Mouse (Mus musculus): Measurements from ENCODE around the gene Tnfrsf25. TPM values are rescaled to one million over a fixed set of nuclear protein-coding genes. Genes with fewer than 3 reads are reported as not detected.

The Tnfrsf25 gene
- polyA plus RNA-seq, 1 experiment from 2014 or later = 1.5 TPM

- 24% methylated on average over 8 of the region's 8 CpGs for WGBS
- peak; percentile 48 for ATAC-seq
- H3K27me3 ChIP-seq (replicated peaks; ENCODE audit: control insufficient read depth, insufficient read depth, low read length) = no peaks in the 10 kb centered on the region
- peaks cover 28% of the 10 kb centered on the region for H3K4me1 ChIP-seq (replicated peaks; ENCODE audit: control insufficient read depth, insufficient read depth, low read length)
- H3K9me3 ChIP-seq (ENCODE audit: control insufficient read depth, low read length) = no peaks in the 10 kb centered on the region
- H3K27ac ChIP-seq (ENCODE audit: low read length) = no peak overlapping the region
- no peaks in the 10 kb centered on the region for H3K36me3 ChIP-seq (ENCODE audit: control insufficient read depth, insufficient read depth)
- H3K4me3 ChIP-seq (replicated peaks; ENCODE audit: low read length) = no peak overlapping the region
- no peak overlapping the region for H3K9ac ChIP-seq (replicated peaks; ENCODE audit: low read depth, low read length)
- H3K4me2 ChIP-seq (ENCODE audit: low read length) = no peak overlapping the region
Observed at GRCm38 (mm10) chr4:152088556-152089120, 27.1 kb upstream of the Tnfrsf25 start.

GRCm38 (mm10) chr4:152090191-152090590, 25.5 kb upstream of the Tnfrsf25 start:
- Histone ChIP-seq H3K9ac (replicated peaks; ENCODE audit: low read depth, low read length) (no peak overlapping the region), H3K9me3 (ENCODE audit: control insufficient read depth, low read length) (no peaks in the 10 kb centered on the region), H3K27ac (ENCODE audit: low read length) (no peak overlapping the region), H3K36me3 (ENCODE audit: control insufficient read depth, insufficient read depth) (no peaks in the 10 kb centered on the region), H3K4me2 (ENCODE audit: low read length) (no peak overlapping the region), H3K4me1 (replicated peaks; ENCODE audit: control insufficient read depth, insufficient read depth, low read length) (peaks cover 28% of the 10 kb centered on the region), H3K27me3 (replicated peaks; ENCODE audit: control insufficient read depth, insufficient read depth, low read length) (no peaks in the 10 kb centered on the region), H3K4me3 (replicated peaks; ENCODE audit: low read length) (no peak overlapping the region)
- 76% methylated on average over 9 of the region's 9 CpGs for WGBS
- no peak for ATAC-seq

DNA sequence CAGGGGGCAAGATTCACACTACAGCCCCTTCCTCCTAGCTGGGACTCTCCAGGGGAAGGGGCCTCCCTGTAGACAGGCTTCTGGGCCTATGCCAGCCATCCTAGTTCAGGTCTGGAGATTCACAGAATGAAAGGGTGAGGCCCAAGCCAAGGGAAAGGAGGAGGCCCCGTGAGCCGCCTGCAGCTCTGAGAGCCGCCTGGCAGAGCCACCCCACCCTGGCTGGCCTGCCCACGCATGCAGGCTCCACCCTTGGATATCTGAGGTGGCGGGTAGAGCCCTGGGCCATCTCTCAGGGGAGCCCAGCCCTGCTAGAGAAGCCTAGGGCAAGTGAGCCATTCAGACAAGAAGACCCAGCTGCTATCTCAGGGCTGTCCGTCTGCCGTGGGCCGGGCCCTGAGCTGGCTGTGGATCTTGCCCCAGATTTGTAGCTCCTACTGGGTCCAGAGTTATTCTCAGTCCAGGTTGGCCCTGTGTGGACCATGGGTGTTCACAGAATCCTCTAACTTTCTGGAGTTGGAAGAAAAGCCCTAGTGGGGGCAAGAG, 22.9 kb upstream of the Tnfrsf25 start:
- ATAC-seq = no peak
- WGBS = 60% methylated on average over 8 of the region's 8 CpGs
- Histone ChIP-seq H3K27ac (ENCODE audit: low read length) (no peak overlapping the region), H3K4me3 (replicated peaks; ENCODE audit: low read length) (no peak overlapping the region), H3K9ac (replicated peaks; ENCODE audit: low read depth, low read length) (0 out of 2 replicates have a peak overlapping the region, but pooled peaks have one; percentile 9), H3K4me1 (replicated peaks; ENCODE audit: control insufficient read depth, insufficient read depth, low read length) (peaks cover 14% of the 10 kb centered on the region), H3K4me2 (ENCODE audit: low read length) (no peak overlapping the region), H3K9me3 (ENCODE audit: control insufficient read depth, low read length) (no peaks in the 10 kb centered on the region), H3K36me3 (ENCODE audit: control insufficient read depth, insufficient read depth) (no peaks in the 10 kb centered on the region), H3K27me3 (replicated peaks; ENCODE audit: control insufficient read depth, insufficient read depth, low read length) (no peaks in the 10 kb centered on the region)

GRCm38 (mm10) chr4:152094233-152094632, 21.5 kb upstream of the Tnfrsf25 start:
- H3K4me3 ChIP-seq (replicated peaks; ENCODE audit: low read length) = no peak overlapping the region
- H3K27ac ChIP-seq (ENCODE audit: low read length) = no peak overlapping the region
- H3K9me3 ChIP-seq (ENCODE audit: control insufficient read depth, low read length) = no peaks in the 10 kb centered on the region
- ATAC-seq = no peak
- peaks cover 3% of the 10 kb centered on the region; the same call in 1 of the 2 replicates for H3K4me1 ChIP-seq (replicated peaks; ENCODE audit: control insufficient read depth, insufficient read depth, low read length)
- H3K4me2 ChIP-seq (ENCODE audit: low read length) = no peak overlapping the region
- no peak overlapping the region for H3K9ac ChIP-seq (replicated peaks; ENCODE audit: low read depth, low read length)
- no peaks in the 10 kb centered on the region for H3K27me3 ChIP-seq (replicated peaks; ENCODE audit: control insufficient read depth, insufficient read depth, low read length)
- H3K36me3 ChIP-seq (ENCODE audit: control insufficient read depth, insufficient read depth) = no peaks in the 10 kb centered on the region
- WGBS = 90% methylated on average over 12 of the region's 12 CpGs

GRCm38 (mm10) chr4:152095937-152096910, 19.5 kb upstream of the Tnfrsf25 start:
- 0 out of 2 replicates have a peak overlapping the region, but pooled peaks have one; percentile 8 for H3K4me3 ChIP-seq (replicated peaks; ENCODE audit: low read length)
- ATAC-seq = no peak
- 22% methylated on average over 27 of the region's 27 CpGs for WGBS
- no peaks in the 10 kb centered on the region for H3K36me3 ChIP-seq (ENCODE audit: control insufficient read depth, insufficient read depth)
- no peak overlapping the region for H3K4me2 ChIP-seq (ENCODE audit: low read length)
- peaks cover 3% of the 10 kb centered on the region; the same call in 1 of the 2 replicates for H3K4me1 ChIP-seq (replicated peaks; ENCODE audit: control insufficient read depth, insufficient read depth, low read length)
- no peak overlapping the region for H3K27ac ChIP-seq (ENCODE audit: low read length)
- H3K9me3 ChIP-seq (ENCODE audit: control insufficient read depth, low read length) = no peaks in the 10 kb centered on the region
- H3K9ac ChIP-seq (replicated peaks; ENCODE audit: low read depth, low read length) = no peak overlapping the region
- no peaks in the 10 kb centered on the region for H3K27me3 ChIP-seq (replicated peaks; ENCODE audit: control insufficient read depth, insufficient read depth, low read length)

DNA sequence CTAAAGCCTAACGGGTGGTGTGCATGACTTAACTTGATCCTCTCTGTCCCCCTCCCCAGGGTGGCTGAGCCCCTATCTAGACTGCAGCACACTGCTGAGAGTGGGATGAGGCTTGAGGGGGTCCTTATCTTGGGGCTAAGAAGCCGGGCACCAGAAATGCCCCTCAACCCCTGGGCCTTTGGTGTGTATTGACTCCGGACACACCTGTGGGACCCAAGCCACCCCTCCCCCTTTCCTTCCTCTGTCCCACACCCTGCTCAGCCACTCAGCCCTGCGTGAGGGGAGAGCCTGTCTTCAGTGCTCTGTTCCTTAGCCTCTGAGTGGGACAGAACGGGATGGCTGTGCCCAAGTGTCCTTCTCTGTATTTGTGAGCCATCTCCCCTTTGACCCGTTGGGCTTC, 18.8 kb upstream of the Tnfrsf25 start:
- H3K4me3 ChIP-seq (replicated peaks; ENCODE audit: low read length) = 0 out of 2 replicates have a peak overlapping the region, but pooled peaks have one; percentile 8
- no peaks in the 10 kb centered on the region for H3K36me3 ChIP-seq (ENCODE audit: control insufficient read depth, insufficient read depth)
- no peak for ATAC-seq
- no peak overlapping the region for H3K4me2 ChIP-seq (ENCODE audit: low read length)
- WGBS = 39% methylated on average over 6 of the region's 6 CpGs
- no peak overlapping the region for H3K9ac ChIP-seq (replicated peaks; ENCODE audit: low read depth, low read length)
- peaks cover 3% of the 10 kb centered on the region; the same call in 1 of the 2 replicates for H3K4me1 ChIP-seq (replicated peaks; ENCODE audit: control insufficient read depth, insufficient read depth, low read length)
- H3K27me3 ChIP-seq (replicated peaks; ENCODE audit: control insufficient read depth, insufficient read depth, low read length) = no peaks in the 10 kb centered on the region
- no peaks in the 10 kb centered on the region for H3K9me3 ChIP-seq (ENCODE audit: control insufficient read depth, low read length)
- no peak overlapping the region for H3K27ac ChIP-seq (ENCODE audit: low read length)

DNA sequence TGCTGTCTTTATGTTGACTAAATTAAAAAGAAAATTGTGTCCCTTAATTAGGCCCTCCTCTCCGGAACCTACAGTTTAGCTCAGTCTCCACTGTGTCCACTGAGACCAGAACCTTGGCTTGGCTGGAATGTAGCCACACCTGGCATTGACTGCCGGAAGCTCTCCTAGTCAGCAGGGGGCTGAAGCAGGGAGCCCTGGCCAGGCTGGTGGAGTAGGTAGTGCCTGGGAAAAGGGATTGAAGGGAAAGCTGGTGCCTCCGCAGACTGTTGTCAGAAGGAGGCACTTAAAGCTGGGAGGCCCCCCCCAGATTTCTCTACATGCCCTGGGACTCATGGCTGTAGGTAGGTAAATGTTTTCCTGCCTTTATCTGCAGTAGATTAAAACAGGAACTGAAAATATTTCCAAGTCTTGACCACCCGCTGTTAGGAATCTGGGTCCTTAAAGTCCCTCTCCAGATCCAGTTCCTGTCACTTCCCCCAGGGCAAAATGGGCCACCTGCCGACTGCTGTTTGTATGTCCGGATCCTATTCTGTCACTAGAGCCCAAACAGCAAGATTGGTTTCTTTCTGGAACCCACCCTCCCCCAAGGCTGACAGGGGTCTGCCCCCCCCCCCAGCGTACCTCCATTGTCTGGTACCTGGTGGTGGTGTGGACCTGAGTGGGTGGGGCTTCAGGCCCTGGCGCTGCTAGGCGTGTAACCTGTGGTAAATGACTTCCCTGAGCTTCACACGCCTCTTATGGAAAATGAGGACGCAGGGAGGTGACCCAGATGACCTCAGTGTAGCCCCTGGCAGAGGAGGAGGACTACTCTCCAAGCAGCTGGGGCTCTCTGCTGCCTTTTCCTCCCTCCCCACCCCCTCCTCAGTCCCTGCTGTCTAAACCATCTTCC, 17.6 kb upstream of the Tnfrsf25 start:
- Histone ChIP-seq H3K36me3 (ENCODE audit: control insufficient read depth, insufficient read depth) (0 out of 2 replicates have a peak, but pooled peaks cover 3% of the 10 kb centered on the region), H3K27me3 (replicated peaks; ENCODE audit: control insufficient read depth, insufficient read depth, low read length) (no peaks in the 10 kb centered on the region), H3K9ac (replicated peaks; ENCODE audit: low read depth, low read length) (no peak overlapping the region), H3K4me2 (ENCODE audit: low read length) (no peak overlapping the region), H3K4me3 (replicated peaks; ENCODE audit: low read length) (no peak overlapping the region), H3K27ac (ENCODE audit: low read length) (no peak overlapping the region), H3K4me1 (replicated peaks; ENCODE audit: control insufficient read depth, insufficient read depth, low read length) (no peaks in the 10 kb centered on the region), H3K9me3 (ENCODE audit: control insufficient read depth, low read length) (no peaks in the 10 kb centered on the region)
- WGBS = 23% methylated on average over 11 of the region's 11 CpGs
- ATAC-seq = no peak

GRCm38 (mm10) chr4:152100541-152100940, 15.2 kb upstream of the Tnfrsf25 start:
- Histone ChIP-seq H3K27me3 (replicated peaks; ENCODE audit: control insufficient read depth, insufficient read depth, low read length) (no peaks in the 10 kb centered on the region), H3K27ac (ENCODE audit: low read length) (no peak overlapping the region), H3K9ac (replicated peaks; ENCODE audit: low read depth, low read length) (no peak overlapping the region), H3K9me3 (ENCODE audit: control insufficient read depth, low read length) (no peaks in the 10 kb centered on the region), H3K4me2 (ENCODE audit: low read length) (no peak overlapping the region), H3K36me3 (ENCODE audit: control insufficient read depth, insufficient read depth) (peaks cover 7% of the 10 kb centered on the region), H3K4me1 (replicated peaks; ENCODE audit: control insufficient read depth, insufficient read depth, low read length) (no peaks in the 10 kb centered on the region), H3K4me3 (replicated peaks; ENCODE audit: low read length) (no peak overlapping the region)
- 81% methylated on average over 11 of the region's 11 CpGs for WGBS
- no peak for ATAC-seq

All from forebrain, embryonic 16.5 days (tissue).